Mouse (Mus musculus): ENCODE results near the gene Tnc.
"Not testable (repeated sequence)": the region's sequence is repeated elsewhere in the genome, so short reads cannot be mapped to it uniquely, and the experiment has no call there.

Tnc gene

DNA sequence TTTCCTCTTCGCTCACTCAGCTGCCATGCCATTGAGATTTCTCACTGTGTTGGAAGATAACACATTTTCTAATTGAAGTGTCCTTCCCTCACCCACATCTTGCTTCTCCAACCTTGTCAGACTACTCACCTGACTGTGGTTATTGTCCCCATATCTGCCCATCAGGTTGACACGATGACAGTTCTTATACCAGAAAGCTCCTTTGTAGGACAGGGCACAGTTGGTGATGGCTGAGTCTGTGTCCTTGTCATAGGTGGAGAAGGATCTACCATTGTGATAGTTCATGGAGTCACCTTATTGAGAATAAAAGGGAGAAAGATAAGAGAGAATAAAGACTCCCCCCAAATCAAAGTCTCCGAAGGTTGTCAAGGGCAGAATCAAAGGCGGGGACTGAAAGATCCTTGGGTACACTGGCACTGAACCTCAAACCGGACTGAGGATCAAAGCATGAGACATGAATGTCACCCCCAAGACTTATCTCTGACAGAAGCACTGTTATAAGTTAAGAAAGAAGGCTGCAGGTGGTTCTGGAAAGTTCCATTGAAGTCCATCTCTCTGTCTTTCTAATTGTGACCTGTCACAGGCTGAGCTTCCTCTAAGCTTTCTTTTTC, 84.9 kb downstream of the Tnc start:
- DNase-seq: no peak

DNA sequence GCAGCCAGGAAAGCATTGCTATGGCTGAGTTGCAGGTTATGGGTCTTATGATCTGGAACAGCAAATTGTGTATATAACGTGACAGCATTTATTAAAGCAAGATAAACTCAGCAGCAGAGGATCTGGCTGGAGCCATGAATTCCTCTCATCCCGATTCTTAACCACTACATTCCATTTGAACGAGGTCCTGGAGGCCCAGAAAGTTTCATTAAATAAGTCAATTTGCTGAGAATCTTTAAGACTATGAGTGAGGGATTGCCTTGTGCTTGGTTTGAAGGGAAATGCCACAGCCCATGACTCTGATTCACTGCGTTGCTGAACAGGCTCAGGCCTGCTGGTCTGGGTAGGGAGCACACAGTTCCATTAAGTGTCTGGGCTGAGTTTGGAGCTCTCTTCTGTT, 88.2 kb downstream of the Tnc start:
- no peak for DNase-seq

DNA sequence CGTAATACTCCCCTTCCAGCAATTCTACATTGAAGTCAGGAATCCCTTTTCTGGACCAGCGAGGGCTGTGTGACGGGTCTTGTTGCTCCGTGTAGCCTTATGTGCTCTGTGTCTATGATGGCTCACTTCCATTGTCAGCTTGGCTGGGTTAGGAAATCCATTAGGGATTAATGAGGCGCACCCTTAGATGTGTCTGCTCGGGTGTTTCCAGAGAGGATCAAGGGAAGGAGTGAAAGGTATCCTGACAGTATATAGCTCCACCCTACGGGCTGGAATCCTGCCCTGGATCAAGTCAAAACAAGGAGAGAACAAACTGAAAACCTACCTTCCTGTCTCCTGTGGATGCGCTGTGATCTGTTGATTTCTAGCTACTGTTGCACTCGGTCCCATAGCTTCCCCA, 96.8 kb downstream of the Tnc start:
- DNase-seq: no peak

DNA sequence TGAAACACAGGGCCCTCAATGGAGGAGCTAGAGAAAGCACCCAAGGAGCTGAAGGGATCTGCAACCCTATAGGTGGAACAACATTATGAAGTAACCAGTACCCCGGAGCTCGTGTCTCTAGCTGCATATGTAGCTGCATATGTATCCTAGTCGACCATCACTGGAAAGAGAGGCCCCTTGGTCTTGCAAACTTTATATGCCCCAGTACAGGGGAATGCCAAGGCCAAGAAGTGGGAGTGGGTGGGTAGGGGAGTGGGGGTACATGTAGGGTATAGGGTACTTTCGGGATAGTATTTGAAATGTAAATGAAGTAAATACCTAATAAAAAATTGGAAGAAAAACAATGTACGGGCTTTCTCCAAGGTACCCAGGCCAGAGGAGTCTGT, 98.1 kb downstream of the Tnc start:
- DNase-seq: not testable (repeated sequence)

DNA sequence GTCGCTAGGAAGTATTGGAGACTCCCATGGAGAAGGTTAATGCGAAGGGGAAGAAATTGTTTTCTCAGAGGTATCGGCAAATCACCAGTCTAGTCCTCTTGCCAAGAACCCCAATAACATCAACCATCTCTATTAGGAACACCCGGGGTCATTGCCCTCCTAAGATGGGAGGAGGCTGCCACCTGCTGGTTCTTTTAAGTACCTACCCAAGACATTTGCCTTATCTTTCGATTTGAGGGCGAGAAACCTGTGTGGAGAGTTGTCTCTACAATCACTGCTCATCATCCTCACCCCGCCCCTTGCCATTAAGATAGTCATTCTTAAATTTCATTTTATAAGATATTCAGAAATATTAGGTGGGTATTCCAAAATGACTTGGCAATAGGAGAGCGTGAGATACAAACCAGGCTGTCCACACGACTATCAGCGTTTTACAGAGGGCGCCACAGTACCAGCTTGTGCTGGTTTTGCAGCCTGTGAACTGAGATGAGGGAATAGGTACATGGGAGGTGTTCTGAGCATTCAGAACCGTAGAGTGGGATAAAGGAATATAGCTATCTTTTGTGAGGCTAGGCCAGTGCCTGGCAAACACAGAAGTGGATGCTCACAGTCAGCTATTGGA, 98.6 kb downstream of the Tnc start:
- peak; percentile 81 to 86 for DNase-seq

DNA sequence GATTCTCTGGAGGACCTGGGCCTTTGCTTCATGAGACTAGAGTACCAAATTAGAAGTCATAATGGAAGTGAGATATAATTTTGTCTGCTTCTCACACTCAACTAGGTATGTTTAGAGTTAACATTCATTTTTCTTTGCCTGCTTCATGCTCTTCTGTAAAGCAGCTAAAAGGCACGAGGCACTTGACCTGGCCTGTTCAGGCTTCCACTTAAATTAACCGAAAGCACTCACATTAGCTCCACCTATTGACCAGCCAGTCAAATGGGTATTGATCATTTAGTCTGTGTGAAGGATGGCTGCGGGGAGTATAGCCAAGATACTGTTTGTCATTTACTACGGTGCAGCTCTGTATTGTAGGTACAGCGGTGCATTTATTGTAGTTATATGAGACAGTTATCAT, 103.0 kb downstream of the Tnc start:
- DNase-seq: no peak

DNA sequence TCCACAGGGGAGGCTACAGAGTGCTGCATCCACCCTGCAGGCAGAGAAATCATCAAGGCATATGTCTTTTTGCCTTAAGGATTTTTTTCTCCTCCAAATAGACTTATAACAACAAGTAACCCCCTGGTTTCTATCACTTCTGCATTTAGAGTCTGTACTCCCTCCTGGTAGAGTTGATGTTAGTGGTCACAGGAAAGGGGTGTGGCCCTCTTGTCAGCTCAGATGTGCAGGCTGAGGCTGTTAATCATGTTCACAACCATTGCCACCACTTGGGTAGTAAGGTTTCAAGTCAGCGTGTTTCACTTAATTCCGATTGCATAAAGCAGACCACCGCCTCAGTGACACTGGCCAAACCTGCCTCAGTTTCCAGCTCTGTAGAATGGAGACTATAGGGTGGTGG, 103.9 kb downstream of the Tnc start:
- DNase-seq: no peak

DNA sequence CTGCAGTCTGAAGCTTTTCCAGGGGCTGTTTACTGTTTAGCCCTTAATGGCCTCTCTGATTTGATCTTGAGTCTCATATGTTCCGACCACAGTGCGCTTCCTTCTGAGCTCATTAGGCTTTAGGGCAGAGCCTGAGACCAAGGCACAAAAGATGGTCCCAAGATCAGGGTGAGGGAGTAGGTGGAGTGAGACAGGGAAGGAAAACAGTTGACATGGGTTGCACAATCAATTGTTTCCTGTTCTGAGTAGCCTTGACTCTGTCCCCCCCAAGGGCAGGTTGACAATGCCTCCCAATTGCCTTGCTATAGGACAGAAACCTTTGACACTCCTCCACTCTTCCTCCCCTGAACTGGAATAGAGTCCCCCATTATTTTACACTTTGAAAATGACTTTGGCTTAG, 105.4 kb downstream of the Tnc start:
- DNase-seq: no peak

DNA sequence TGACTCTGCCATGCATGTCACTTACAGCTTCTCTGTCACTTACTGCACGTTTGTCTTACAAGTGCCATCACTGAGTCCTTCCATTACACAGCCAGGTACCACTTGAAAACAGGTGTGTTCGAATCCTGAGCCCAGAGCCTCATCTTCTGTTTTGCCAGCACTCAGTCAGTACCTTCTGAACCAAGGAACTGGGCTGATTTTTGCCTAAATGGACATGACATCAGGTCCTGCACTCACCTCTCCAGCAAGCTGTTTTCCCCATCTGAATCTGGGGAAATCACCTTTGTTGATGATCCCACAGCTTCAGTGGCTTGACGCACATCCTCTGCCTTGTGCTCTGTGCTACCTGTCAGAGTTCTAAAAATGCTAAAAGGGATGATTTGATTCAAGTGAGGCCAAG, 107.4 kb downstream of the Tnc start:
- no peak for DNase-seq

DNA sequence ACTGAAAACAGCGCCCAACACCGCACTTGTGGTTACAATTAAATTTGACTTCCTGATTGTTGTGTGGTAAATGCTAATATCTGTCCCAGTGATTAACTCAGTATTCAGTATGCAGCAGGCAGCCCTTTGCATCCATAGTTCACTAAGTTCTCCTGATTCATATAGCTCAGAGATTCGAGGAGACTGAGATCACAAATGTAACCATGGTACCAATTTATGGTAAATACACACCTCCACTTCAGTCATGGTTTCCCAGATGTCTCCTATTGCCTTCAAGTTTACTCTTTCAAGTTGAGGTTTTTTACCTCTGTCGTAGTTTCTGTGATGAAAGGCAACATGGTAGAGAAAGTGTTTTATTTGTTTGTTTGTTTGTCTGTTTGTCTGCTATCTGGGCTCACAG, 110.9 kb downstream of the Tnc start:
- DNase-seq: no peak

DNA sequence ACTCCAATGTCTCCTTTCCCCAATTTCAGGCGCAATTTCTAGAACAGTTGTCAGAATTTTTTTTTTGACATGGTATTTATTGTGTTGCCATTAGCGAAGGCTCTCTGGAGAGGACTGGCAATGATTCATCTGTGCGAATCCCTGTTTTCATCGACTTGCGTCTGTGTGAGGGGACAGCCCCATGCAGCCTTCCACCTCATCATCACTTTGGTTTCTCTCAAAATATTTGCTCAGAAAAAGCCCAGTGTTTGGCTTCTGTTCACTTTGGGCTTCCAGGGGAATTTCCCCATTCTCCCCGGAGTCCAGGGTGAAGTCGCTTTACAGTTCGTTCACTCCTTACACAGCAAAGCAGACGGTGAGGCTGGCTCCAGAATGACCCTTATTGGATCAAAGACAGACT, 111.5 kb downstream of the Tnc start:
- no peak for DNase-seq

DNA sequence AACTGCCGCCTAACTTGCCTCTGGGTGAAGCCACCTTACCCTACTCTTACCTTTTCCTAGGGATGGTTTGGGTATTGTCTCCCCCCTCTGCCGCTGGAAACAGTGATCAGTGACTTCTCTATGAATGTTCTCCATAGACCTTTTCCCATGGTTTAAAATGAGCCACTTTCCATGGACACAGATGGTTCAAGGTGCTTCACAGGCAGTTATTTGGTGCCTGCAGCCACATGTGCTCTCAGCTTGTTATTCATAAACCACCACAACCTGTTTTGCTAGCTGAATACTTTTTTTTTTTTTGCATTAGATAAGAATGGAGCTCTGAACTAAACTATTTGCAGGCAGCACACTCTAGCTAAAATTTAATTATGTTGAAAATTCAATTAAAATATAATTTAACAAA, 116.0 kb downstream of the Tnc start:
- no peak for DNase-seq

DNA sequence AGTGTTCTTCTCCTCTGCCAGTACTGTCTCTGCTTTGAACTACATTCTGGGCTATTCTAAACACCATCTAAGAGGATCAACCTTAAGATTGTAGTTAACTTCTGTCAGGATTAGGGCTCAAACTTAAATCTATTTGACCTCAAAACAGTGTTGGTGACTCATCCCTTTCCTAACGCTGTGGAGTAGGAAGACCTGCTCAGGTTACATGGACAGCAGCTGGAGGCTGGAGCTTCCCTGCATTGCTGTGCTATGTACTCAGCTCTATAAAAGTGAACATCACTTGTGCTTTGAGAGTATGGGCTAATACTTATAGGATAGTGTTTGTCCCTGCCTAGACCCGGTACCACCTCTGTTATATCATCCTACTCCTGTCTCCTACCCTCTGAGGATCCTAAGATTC, 117.3 kb downstream of the Tnc start:
- DNase-seq: no peak

DNA sequence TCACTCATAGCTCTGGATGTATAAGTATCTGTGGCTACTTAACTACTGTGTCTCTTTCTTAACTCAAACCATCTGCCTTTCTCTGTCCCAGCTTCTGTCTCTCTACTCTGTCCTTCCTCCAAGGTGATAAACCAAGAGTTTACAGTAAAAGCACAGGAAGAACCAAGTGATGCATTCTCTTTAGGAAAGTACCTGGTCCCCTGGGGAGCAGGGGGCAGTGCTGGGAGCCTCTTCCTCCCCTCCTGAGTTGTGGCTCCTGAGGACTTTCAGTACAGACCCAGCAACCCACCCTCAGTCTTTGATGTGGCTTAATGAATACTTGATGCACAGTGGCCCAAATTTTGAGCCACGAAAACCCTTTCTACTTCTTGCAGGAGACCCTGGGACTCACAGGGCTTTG, 118.6 kb downstream of the Tnc start:
- no peak for DNase-seq

DNA sequence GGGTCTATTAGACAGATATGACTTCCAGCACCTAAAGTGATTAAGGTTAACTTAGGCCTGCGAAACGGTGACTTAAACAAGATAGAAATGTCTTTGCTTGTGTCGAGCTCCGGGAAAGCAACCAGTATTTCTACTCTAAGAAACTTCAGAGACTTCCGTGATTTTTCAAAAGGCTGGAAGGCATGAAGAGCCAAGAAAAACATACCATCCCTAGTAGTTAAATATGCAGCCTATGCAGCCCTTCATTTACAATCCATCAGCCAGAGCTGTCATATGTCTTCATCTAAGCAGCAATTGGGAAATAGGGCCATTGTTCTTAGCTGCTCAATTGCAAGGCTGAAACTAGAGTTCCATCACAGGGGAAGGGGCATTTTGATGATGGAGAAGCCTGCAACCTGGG, 129.6 kb downstream of the Tnc start:
- no peak for DNase-seq

DNA sequence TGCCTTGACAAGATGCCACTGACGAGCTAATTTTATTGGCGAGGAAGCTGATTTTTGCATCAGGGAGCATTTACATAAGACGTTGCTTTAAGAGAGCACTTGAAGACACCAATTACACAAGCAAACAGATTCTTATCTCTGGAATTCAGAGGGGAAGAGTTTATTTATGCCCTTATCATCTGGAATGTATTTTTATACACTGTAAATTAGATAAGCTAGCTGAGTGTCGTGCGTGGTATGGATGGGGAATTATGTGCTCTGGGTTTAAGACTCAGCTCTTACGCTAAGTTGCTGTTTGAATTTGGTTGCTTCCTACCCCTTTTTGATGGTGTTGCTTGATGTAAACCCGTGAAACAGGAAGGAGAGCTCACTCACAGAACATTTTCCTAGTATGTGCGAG, 130.1 kb downstream of the Tnc start:
- DNase-seq: no peak

DNA sequence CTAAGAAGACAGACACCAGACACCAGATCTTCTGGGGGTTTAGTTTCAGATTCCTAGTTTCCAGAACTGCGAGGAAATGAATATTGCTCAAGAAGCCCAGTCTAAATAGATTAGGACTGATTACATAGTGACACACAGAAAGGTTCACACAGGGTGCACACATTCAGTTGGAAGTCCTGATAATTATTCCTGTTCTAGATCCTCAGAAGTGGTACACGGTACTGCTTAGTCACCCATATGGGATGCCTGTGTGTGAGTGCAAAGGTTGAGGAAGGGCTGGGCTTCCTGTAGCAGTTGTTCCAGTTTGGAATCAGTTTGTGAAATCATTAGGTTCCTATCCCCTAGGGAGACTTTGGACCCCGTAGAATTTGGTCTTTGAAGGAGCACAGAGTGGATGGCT, 130.5 kb downstream of the Tnc start:
- DNase-seq: no peak
